Mouse (Mus musculus): ENCODE measurements around the gene Mmp13. TPM values are rescaled to one million over a fixed set of nuclear protein-coding genes. Genes with fewer than 3 reads are reported as not detected.

The Mmp13 gene
- polyA plus RNA-seq, 1 experiment from 2014 or later, result not detected

GRCm38 (mm10) chr9:7289501-7289900, 17.2 kb downstream of the Mmp13 start:
- no peaks in the 10 kb centered on the region for H3K36me3 ChIP-seq (ENCODE audit: control insufficient read depth, insufficient read depth, low read length)
- no peak overlapping the region for H3K27ac ChIP-seq (replicated peaks; ENCODE audit: low read depth, low read length)
- no peak overlapping the region for H3K9ac ChIP-seq (ENCODE audit: low read length)
- no peaks in the 10 kb centered on the region for H3K9me3 ChIP-seq (ENCODE audit: control insufficient read depth, low read length)
- DNase-seq (ENCODE audit: low spot score) (no peak), ATAC-seq (ENCODE audit: insufficient number of reproducible peaks, low FRiP score, low TSS enrichment, low read depth) (no peak)
- H3K4me2 ChIP-seq (ENCODE audit: low read depth, severe bottlenecking), result no peak overlapping the region
- H3K27me3 ChIP-seq (ENCODE audit: control insufficient read depth, insufficient read depth, low read length), result no peaks in the 10 kb centered on the region
- no peak overlapping the region for H3K4me3 ChIP-seq (ENCODE audit: low read depth, low read length)
- 68% methylated on average over 2 of the region's 2 CpGs for WGBS
- no peaks in the 10 kb centered on the region for H3K4me1 ChIP-seq (ENCODE audit: control insufficient read depth, insufficient read depth, low read length)

- 92% methylated on average over 12 of the region's 12 CpGs for WGBS
- H3K9me3 ChIP-seq (ENCODE audit: control insufficient read depth, low read length), result no peaks in the 10 kb centered on the region
These were observed 17.6 kb downstream of the Mmp13 start for GRCm38 (mm10) chr9:7289901-7290300.

GRCm38 (mm10) chr9:7292132-7292531, 19.8 kb downstream of the Mmp13 start:
- no peak overlapping the region for H3K4me2 ChIP-seq (ENCODE audit: low read depth, severe bottlenecking)
- H3K9ac ChIP-seq (ENCODE audit: low read length), result no peak overlapping the region
- H3K9me3 ChIP-seq (ENCODE audit: control insufficient read depth, low read length), result no peaks in the 10 kb centered on the region
- no peaks in the 10 kb centered on the region for H3K36me3 ChIP-seq (ENCODE audit: control insufficient read depth, insufficient read depth, low read length)
- H3K27me3 ChIP-seq (ENCODE audit: control insufficient read depth, insufficient read depth, low read length), result no peaks in the 10 kb centered on the region
- ATAC-seq (ENCODE audit: insufficient number of reproducible peaks, low FRiP score, low TSS enrichment, low read depth), result no peak
- H3K4me1 ChIP-seq (ENCODE audit: control insufficient read depth, insufficient read depth, low read length), result no peaks in the 10 kb centered on the region
- no peak overlapping the region for H3K27ac ChIP-seq (replicated peaks; ENCODE audit: low read depth, low read length)
- 42% methylated on average over 1 of the region's 1 CpGs for WGBS
- no peak overlapping the region for H3K4me3 ChIP-seq (ENCODE audit: low read depth, low read length)
- no peak for DNase-seq (ENCODE audit: low spot score)

More at GRCm38 (mm10) chr9:7289901-7290300, 17.6 kb downstream of the Mmp13 start:
- no peaks in the 10 kb centered on the region for H3K4me1 ChIP-seq (ENCODE audit: control insufficient read depth, insufficient read depth, low read length)
- no peak overlapping the region for H3K4me3 ChIP-seq (ENCODE audit: low read depth, low read length)
- H3K27ac ChIP-seq (replicated peaks; ENCODE audit: low read depth, low read length), result no peak overlapping the region
- H3K9ac ChIP-seq (ENCODE audit: low read length), result no peak overlapping the region
- DNase-seq (ENCODE audit: low spot score) (no peak), ATAC-seq (ENCODE audit: insufficient number of reproducible peaks, low FRiP score, low TSS enrichment, low read depth) (no peak)
- no peak overlapping the region for H3K4me2 ChIP-seq (ENCODE audit: low read depth, severe bottlenecking)
- no peaks in the 10 kb centered on the region for H3K36me3 ChIP-seq (ENCODE audit: control insufficient read depth, insufficient read depth, low read length)
- H3K27me3 ChIP-seq (ENCODE audit: control insufficient read depth, insufficient read depth, low read length), result no peaks in the 10 kb centered on the region

GRCm38 (mm10) chr9:7331847-7332246, 59.5 kb downstream of the Mmp13 start:
- Histone ChIP-seq H3K27ac (replicated peaks; ENCODE audit: low read depth, low read length) (no peak overlapping the region), H3K9ac (ENCODE audit: low read length) (no peak overlapping the region), H3K4me3 (ENCODE audit: low read depth, low read length) (no peak overlapping the region), H3K4me1 (ENCODE audit: control insufficient read depth, insufficient read depth, low read length) (no peaks in the 10 kb centered on the region), H3K9me3 (ENCODE audit: control insufficient read depth, low read length) (no peaks in the 10 kb centered on the region), H3K27me3 (ENCODE audit: control insufficient read depth, insufficient read depth, low read length) (no peaks in the 10 kb centered on the region), H3K4me2 (ENCODE audit: low read depth, severe bottlenecking) (no peak overlapping the region), H3K36me3 (ENCODE audit: control insufficient read depth, insufficient read depth, low read length) (no peaks in the 10 kb centered on the region)
- ATAC-seq (ENCODE audit: insufficient number of reproducible peaks, low FRiP score, low TSS enrichment, low read depth), result no peak
- DNase-seq (ENCODE audit: low spot score), result no peak

Other genes starting within 250 kb of the Mmp13 start
- gene Dync2h1, start 88.1 kb upstream of the Mmp13 start, polyA plus RNA-seq (2014; fragmentation: Nextera tagmentation; extraction: Ambion mirVana), result 22.6 and 23.0 TPM in 2 replicates
- gene Dcun1d5, start 88.0 kb upstream of the Mmp13 start, polyA plus RNA-seq (2014; fragmentation: Nextera tagmentation; extraction: Ambion mirVana), result 152 and 156 TPM in 2 replicates
- gene Mmp12, start 71.9 kb downstream of the Mmp13 start, polyA plus RNA-seq (2014; fragmentation: Nextera tagmentation; extraction: Ambion mirVana), result not detected in 2 replicates
- not detected in 2 replicates for gene Mmp1b, start 115.5 kb downstream of the Mmp13 start, polyA plus RNA-seq (2014; fragmentation: Nextera tagmentation; extraction: Ambion mirVana)
- not detected in 2 replicates for gene Mmp3, start 173.3 kb downstream of the Mmp13 start, polyA plus RNA-seq (2014; fragmentation: Nextera tagmentation; extraction: Ambion mirVana)
- gene Mmp10, start 229.8 kb downstream of the Mmp13 start, polyA plus RNA-seq (2014; fragmentation: Nextera tagmentation; extraction: Ambion mirVana), result not detected in 2 replicates

All from limb, embryonic 11.5 days (tissue).